Mouse (Mus musculus) left cerebral cortex, postnatal 36 days (tissue): ENCODE results near the gene Rhoj. TPM values are rescaled to one million over a fixed set of nuclear protein-coding genes. Genes with fewer than 3 reads are reported as not detected.
"Not testable (repeated sequence)": the region's sequence is repeated elsewhere in the genome, so short reads cannot be mapped to it uniquely, and the experiment has no call there.

Source experiments
- DNase-seq, 2 experiments: peaks; one replicate each; pipeline ENCODE4 v3.0.0; 2021 to 2022; ENCODE audit warnings: low spot score in 2 of 2, mixed read lengths in 1 of 2
- intact Hi-C: fragments of 180-260 bp; cut with DNase I; formaldehyde crosslinking; loops from one replicate; pipeline ENCODE4 v1.15.1; 2025
- total RNA-seq, 2 experiments: library from RNA; stranded (reverse); gene quantifications; 2 replicates each; pipeline ENCODE4 v1.2.3; 2021

Rhoj gene
- total RNA-seq, 2 experiments from 2014 or later, result 2.9 to 3.1 TPM

- DNase-seq, result no peak
- intact Hi-C loops, result no loop called here
Measured at GRCm38 (mm10) chr12:75340331-75340730, 32.2 kb downstream of the Rhoj start.

- intact Hi-C loops, result no loop called here
- no peak for DNase-seq
Measured at GRCm38 (mm10) chr12:75348551-75348950, 40.4 kb downstream of the Rhoj start.

- DNase-seq, intact Hi-C loops: not testable (repeated sequence)
Measured at GRCm38 (mm10) chr12:75349537-75349936, 41.4 kb downstream of the Rhoj start.

GRCm38 (mm10) chr12:75350750-75351149 lies 42.6 kb downstream of the Rhoj start:
- intact Hi-C loops, result no loop called here
- no peak for DNase-seq

- intact Hi-C loops, result no loop called here
- no peak for DNase-seq
Measured at GRCm38 (mm10) chr12:75351846-75352245, 43.7 kb downstream of the Rhoj start.

GRCm38 (mm10) chr12:75352410-75352809 lies 44.3 kb downstream of the Rhoj start:
- intact Hi-C loops, result no loop called here
- DNase-seq, result no peak

GRCm38 (mm10) chr12:75354354-75354753 lies 46.2 kb downstream of the Rhoj start:
- no peak for DNase-seq
- intact Hi-C loops, result no loop called here

- DNase-seq, result no peak
- intact Hi-C loops, result no loop called here
Measured at GRCm38 (mm10) chr12:75357781-75358180, 49.7 kb downstream of the Rhoj start.

- DNase-seq, result no peak
- intact Hi-C loops, result no loop called here
Measured at GRCm38 (mm10) chr12:75358714-75359113, 50.6 kb downstream of the Rhoj start.

GRCm38 (mm10) chr12:75359500-75359899 lies 51.4 kb downstream of the Rhoj start:
- no peak for DNase-seq
- intact Hi-C loops, result no loop called here

- intact Hi-C loops, result loop anchor here (10.0 kb wide), 1 partner anchor 145 kb away; no protein-coding TSS in a partner anchor
Measured at GRCm38 (mm10) chr12:75359921-75360482, 51.9 kb downstream of the Rhoj start.

GRCm38 (mm10) chr12:75362456-75362855 lies 54.3 kb downstream of the Rhoj start:
- intact Hi-C loops, result loop anchor here (10.0 kb wide), 1 partner anchor 148 kb away; no protein-coding TSS in a partner anchor

More at GRCm38 (mm10) chr12:75359921-75360482, 51.9 kb downstream of the Rhoj start:
- DNase-seq, result no peak

GRCm38 (mm10) chr12:75364416-75364815 lies 56.3 kb downstream of the Rhoj start:
- no peak for DNase-seq
- intact Hi-C loops, result loop anchor here (10.0 kb wide), 1 partner anchor 150 kb away; no protein-coding TSS in a partner anchor

More at GRCm38 (mm10) chr12:75362456-75362855, 54.3 kb downstream of the Rhoj start:
- no peak for DNase-seq

GRCm38 (mm10) chr12:75365621-75366124 lies 57.6 kb downstream of the Rhoj start:
- intact Hi-C loops, result loop anchor here (10.0 kb wide), 1 partner anchor 151 kb away; no protein-coding TSS in a partner anchor
- no peak for DNase-seq

- no peak for DNase-seq
- intact Hi-C loops, result loop anchor here (10.0 kb wide), 1 partner anchor 153 kb away; no protein-coding TSS in a partner anchor
Measured at GRCm38 (mm10) chr12:75367371-75367770, 59.2 kb downstream of the Rhoj start.

GRCm38 (mm10) chr12:75368527-75368926 lies 60.4 kb downstream of the Rhoj start:
- no peak for DNase-seq
- intact Hi-C loops, result loop anchor here (10.0 kb wide), 1 partner anchor 154 kb away; no protein-coding TSS in a partner anchor

GRCm38 (mm10) chr12:75369418-75369851 lies 61.3 kb downstream of the Rhoj start:
- intact Hi-C loops, result loop anchor here (10.0 kb wide), 1 partner anchor 155 kb away; no protein-coding TSS in a partner anchor
- DNase-seq, result no peak

GRCm38 (mm10) chr12:75374437-75374836 lies 66.3 kb downstream of the Rhoj start:
- peak in 1 of 2 experiments; percentile 26 for DNase-seq
- intact Hi-C loops, result no loop called here

- intact Hi-C loops, result no loop called here
- no peak for DNase-seq
Measured at GRCm38 (mm10) chr12:75375060-75375459, 66.9 kb downstream of the Rhoj start.

GRCm38 (mm10) chr12:75376126-75376525 lies 68.0 kb downstream of the Rhoj start:
- intact Hi-C loops, result no loop called here

GRCm38 (mm10) chr12:75386731-75387130 lies 78.6 kb downstream of the Rhoj start:
- DNase-seq, result no peak
- intact Hi-C loops, result loop anchor here (5.0 kb wide), 2 partner anchors 104 to 1064 kb away; no protein-coding TSS in a partner anchor

More at GRCm38 (mm10) chr12:75376126-75376525, 68.0 kb downstream of the Rhoj start:
- DNase-seq, result no peak
